Mouse (Mus musculus): ENCODE data around the gene Prdm10. TPM values are rescaled to one million over a fixed set of nuclear protein-coding genes. Genes with fewer than 3 reads are reported as not detected.

The Prdm10 gene
- polyA plus RNA-seq, 2 experiments, result 2.3 to 4.9 TPM

- DNase-seq (ENCODE audit: low read depth in 3 of 3, low spot score in 3 of 3) (no peak), ATAC-seq (ENCODE audit: insufficient read depth) (no peak)
- H3K27me3 ChIP-seq (ENCODE audit: control insufficient read depth, insufficient read depth, low read length), result no peaks in the 10 kb centered on the region
- H3K9ac ChIP-seq (replicated peaks), result no peak overlapping the region
- H3K9me3 ChIP-seq (ENCODE audit: control insufficient read depth, low read length), result no peaks in the 10 kb centered on the region
- no peak overlapping the region for H3K27ac ChIP-seq
- WGBS (ENCODE audit: insufficient replicate concordance), result 79% methylated on average over 2 of the region's 2 CpGs
- H3K4me2 ChIP-seq (ENCODE audit: low read depth), result no peak overlapping the region
- H3K4me1 ChIP-seq (replicated peaks; ENCODE audit: control insufficient read depth in 2 of 2, insufficient read depth in 2 of 2, low read length in 1 of 2), result peaks cover 0 to 2% of the 10 kb centered on the region in 2 experiments; a peak in 1 of 4 replicates
- no peak overlapping the region for H3K4me3 ChIP-seq (ENCODE audit: insufficient read depth in 1 of 2, low read depth in 2 of 2, low read length in 2 of 2)
- H3K36me3 ChIP-seq (replicated peaks; ENCODE audit: control insufficient read depth, insufficient read depth, low read depth), result no peaks in the 10 kb centered on the region
- TF ChIP-seq EP300 (IDR thresholded peaks at IDR 0.05; ENCODE audit: low read depth) (no peak), CTCF (IDR thresholded peaks at IDR 0.05; ENCODE audit: low read depth) (no peak)
Observed at GRCm38 (mm10) chr9:31239551-31239950, 40.8 kb upstream of the Prdm10 start.

DNA sequence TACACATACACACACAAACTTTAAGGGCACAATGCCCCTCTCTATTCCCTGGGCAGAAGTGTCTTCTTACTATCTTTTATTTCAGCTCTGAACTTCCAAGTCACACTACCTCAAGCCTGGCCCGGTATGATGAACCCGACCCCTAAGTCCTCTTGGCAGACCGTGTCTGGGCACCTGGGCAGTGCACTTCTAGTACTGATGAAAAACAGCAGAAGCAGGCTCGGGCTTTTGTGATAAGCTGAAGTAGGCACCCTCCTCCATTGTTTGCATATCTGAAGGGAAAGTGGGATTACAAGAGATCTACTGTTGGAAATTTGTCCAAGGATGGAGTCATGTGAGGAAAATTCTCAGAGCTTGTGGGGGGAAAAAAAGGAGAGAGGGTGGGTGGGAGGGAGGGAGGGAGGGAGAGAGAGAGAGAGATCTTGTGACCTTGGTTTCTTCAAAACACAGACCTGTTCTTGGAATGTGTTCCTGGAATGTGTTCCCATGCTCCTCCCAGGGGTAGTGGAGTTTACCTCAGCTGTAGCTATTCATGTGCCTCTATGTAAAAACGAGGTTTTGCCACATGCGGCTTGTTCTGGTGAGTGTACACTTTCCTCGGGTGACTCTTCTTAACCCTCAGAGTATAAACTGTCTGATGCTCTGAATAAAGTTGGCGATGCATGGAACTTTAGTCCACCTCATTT lies 39.7 kb upstream of the Prdm10 start:
- DNase-seq (ENCODE audit: low read depth in 3 of 3, low spot score in 3 of 3) (no peak), ATAC-seq (ENCODE audit: insufficient read depth) (no peak)
- H3K4me3 ChIP-seq (ENCODE audit: insufficient read depth in 1 of 2, low read depth in 2 of 2, low read length in 2 of 2), result no peak overlapping the region
- H3K36me3 ChIP-seq (replicated peaks; ENCODE audit: control insufficient read depth, insufficient read depth, low read depth), result no peaks in the 10 kb centered on the region
- TF ChIP-seq EP300 (IDR thresholded peaks at IDR 0.05; ENCODE audit: low read depth), result no peak
- TF ChIP-seq CTCF (IDR thresholded peaks at IDR 0.05; ENCODE audit: low read depth), result no peak
- no peaks in the 10 kb centered on the region; a peak in 1 of 4 replicates for H3K4me1 ChIP-seq (replicated peaks; ENCODE audit: control insufficient read depth in 2 of 2, insufficient read depth in 2 of 2, low read length in 1 of 2)
- no peaks in the 10 kb centered on the region for H3K9me3 ChIP-seq (ENCODE audit: control insufficient read depth, low read length)
- H3K4me2 ChIP-seq (ENCODE audit: low read depth), result no peak overlapping the region
- no peak overlapping the region for H3K9ac ChIP-seq (replicated peaks)
- no peak overlapping the region for H3K27ac ChIP-seq
- WGBS (ENCODE audit: insufficient replicate concordance), result 79% methylated on average over 8 of the region's 8 CpGs
- H3K27me3 ChIP-seq (ENCODE audit: control insufficient read depth, insufficient read depth, low read length), result no peaks in the 10 kb centered on the region

- Histone ChIP-seq H3K9ac (replicated peaks) (no peak overlapping the region), H3K27me3 (ENCODE audit: control insufficient read depth, insufficient read depth, low read length) (no peaks in the 10 kb centered on the region), H3K4me2 (ENCODE audit: low read depth) (no peak overlapping the region), H3K27ac (no peak overlapping the region), H3K36me3 (replicated peaks; ENCODE audit: control insufficient read depth, insufficient read depth, low read depth) (no peaks in the 10 kb centered on the region), H3K9me3 (ENCODE audit: control insufficient read depth, low read length) (no peaks in the 10 kb centered on the region), H3K4me1 (replicated peaks; ENCODE audit: control insufficient read depth in 2 of 2, insufficient read depth in 2 of 2, low read length in 1 of 2) (no peaks in the 10 kb centered on the region; a peak in 1 of 4 replicates), H3K4me3 (ENCODE audit: insufficient read depth in 1 of 2, low read depth in 2 of 2, low read length in 2 of 2) (no peak overlapping the region)
- TF ChIP-seq EP300 (IDR thresholded peaks at IDR 0.05; ENCODE audit: low read depth), result no peak
- no peak for TF ChIP-seq CTCF (IDR thresholded peaks at IDR 0.05; ENCODE audit: low read depth)
- no peak for ATAC-seq (ENCODE audit: insufficient read depth)
- 72% methylated on average over 7 of the region's 7 CpGs for WGBS (ENCODE audit: insufficient replicate concordance)
- no peak for DNase-seq (ENCODE audit: low read depth in 3 of 3, low spot score in 3 of 3)
Observed at GRCm38 (mm10) chr9:31241208-31241699, 39.1 kb upstream of the Prdm10 start.

DNA sequence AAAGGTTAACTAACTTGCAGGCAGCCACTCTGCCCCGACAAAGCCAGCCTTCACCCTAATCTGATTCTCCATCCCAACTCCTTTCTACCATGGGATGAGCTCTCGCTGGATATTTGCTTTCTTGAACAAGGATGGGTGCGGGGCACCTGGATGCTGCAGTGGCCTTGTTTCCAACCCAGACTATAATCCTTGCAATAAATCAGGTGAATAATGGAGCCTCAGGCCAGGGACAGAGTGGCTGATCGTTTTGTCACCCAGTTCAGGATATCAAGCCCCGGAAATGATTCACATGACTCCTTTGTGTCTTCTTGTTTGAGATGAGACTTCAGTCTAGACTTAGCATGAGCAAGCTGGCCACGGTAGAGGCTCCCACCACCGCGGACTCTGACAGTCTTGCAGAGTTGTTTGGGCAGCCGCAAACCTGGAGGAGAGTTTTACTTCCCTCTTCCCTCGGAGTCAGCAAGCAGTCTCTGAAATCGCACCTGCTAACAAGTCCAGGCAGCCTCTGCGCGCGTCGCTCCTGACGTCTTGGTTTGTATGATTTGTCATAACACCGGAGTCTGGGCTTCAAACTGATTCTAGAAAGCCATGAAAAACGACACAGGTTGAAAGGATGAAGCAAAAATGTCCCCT lies 36.9 kb upstream of the Prdm10 start:
- no peak overlapping the region for H3K4me2 ChIP-seq (ENCODE audit: low read depth)
- DNase-seq (ENCODE audit: low read depth in 3 of 3, low spot score in 3 of 3), result no peak
- no peaks in the 10 kb centered on the region for H3K36me3 ChIP-seq (replicated peaks; ENCODE audit: control insufficient read depth, insufficient read depth, low read depth)

DNA sequence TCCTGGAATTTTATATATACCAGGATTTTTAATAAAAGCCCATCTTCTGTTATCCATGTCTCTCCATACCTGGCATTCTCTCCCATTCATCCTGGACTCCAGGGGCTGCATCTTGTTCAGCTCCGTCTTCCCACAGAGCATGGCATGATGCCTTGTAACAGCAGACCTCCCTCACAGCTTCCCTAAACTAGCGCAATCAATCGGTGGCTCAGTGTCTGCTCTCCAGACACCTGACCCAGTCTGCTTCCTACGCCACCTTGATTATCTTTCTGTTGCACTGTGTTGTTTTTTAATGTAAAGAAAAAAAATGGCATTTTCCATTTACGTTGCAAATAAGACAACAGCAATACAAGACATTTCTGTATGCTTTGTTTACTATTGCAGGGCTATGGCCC lies 36.4 kb upstream of the Prdm10 start:
- no peak overlapping the region for H3K9ac ChIP-seq (replicated peaks)
- 62% methylated on average over 5 of the region's 5 CpGs for WGBS (ENCODE audit: insufficient replicate concordance)
- H3K36me3 ChIP-seq (replicated peaks; ENCODE audit: control insufficient read depth, insufficient read depth, low read depth), result no peaks in the 10 kb centered on the region
- no peaks in the 10 kb centered on the region for H3K9me3 ChIP-seq (ENCODE audit: control insufficient read depth, low read length)
- H3K27me3 ChIP-seq (ENCODE audit: control insufficient read depth, insufficient read depth, low read length), result no peaks in the 10 kb centered on the region
- H3K4me1 ChIP-seq (replicated peaks; ENCODE audit: control insufficient read depth in 2 of 2, insufficient read depth in 2 of 2, low read length in 1 of 2), result peaks cover 0 to 7% of the 10 kb centered on the region in 2 experiments; a peak in 2 of 4 replicates
- DNase-seq (ENCODE audit: low read depth in 3 of 3, low spot score in 3 of 3) (no peak), ATAC-seq (ENCODE audit: insufficient read depth) (no peak)
- H3K4me2 ChIP-seq (ENCODE audit: low read depth), result no peak overlapping the region
- H3K27ac ChIP-seq, result no peak overlapping the region
- TF ChIP-seq CTCF (IDR thresholded peaks at IDR 0.05; ENCODE audit: low read depth) (no peak), EP300 (IDR thresholded peaks at IDR 0.05; ENCODE audit: low read depth) (no peak)
- no peak overlapping the region for H3K4me3 ChIP-seq (ENCODE audit: insufficient read depth in 1 of 2, low read depth in 2 of 2, low read length in 2 of 2)

More for the DNA sequence above, 36.9 kb upstream of the Prdm10 start:
- Histone ChIP-seq H3K27me3 (ENCODE audit: control insufficient read depth, insufficient read depth, low read length) (no peaks in the 10 kb centered on the region), H3K27ac (no peak overlapping the region), H3K9me3 (ENCODE audit: control insufficient read depth, low read length) (no peaks in the 10 kb centered on the region), H3K9ac (replicated peaks) (no peak overlapping the region), H3K4me3 (ENCODE audit: insufficient read depth in 1 of 2, low read depth in 2 of 2, low read length in 2 of 2) (no peak overlapping the region), H3K4me1 (replicated peaks; ENCODE audit: control insufficient read depth in 2 of 2, insufficient read depth in 2 of 2, low read length in 1 of 2) (peaks cover 0 to 7% of the 10 kb centered on the region in 2 experiments; a peak in 2 of 4 replicates)
- no peak for ATAC-seq (ENCODE audit: insufficient read depth)
- no peak for TF ChIP-seq CTCF (IDR thresholded peaks at IDR 0.05; ENCODE audit: low read depth)
- TF ChIP-seq EP300 (IDR thresholded peaks at IDR 0.05; ENCODE audit: low read depth), result no peak
- WGBS (ENCODE audit: insufficient replicate concordance), result 57% methylated on average over 18 of the region's 18 CpGs
